Mouse (Mus musculus) cerebellum, postnatal 36 days (tissue): Measurements from ENCODE around the gene Rasal2.
A peak's percentile ranks its signal among the peaks of the same experiment; 100 is the strongest.

Experiments used
- DNase-seq, 2 experiments: peaks; one replicate each; pipeline ENCODE4 v3.0.0; 2021 to 2022; ENCODE audit warnings: mixed read lengths in 2 of 2

The Rasal2 gene

DNA sequence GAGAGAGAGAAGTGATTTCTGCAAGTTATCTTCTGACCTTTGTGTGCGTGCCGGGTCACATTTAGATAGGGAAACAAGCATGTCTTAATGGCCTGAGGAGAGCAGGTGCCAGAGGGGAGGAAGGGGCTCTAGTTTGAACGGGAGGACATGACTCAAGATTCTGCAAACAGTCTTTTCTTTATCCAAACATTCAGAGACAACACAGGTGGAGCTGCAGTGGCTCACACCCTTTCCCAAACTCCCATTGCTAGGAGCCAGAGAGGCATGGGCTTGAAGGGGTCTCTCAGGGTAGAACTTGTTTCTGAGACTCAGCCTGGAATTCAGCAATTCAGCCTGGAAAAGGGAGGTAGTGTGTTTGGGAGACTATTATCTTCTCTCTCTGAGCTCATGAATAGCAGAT is 288.6 kb downstream of the Rasal2 start:
- DNase-seq: no peak

GRCm38 (mm10) chr1:157119168-157119567 is 293.2 kb downstream of the Rasal2 start:
- DNase-seq: no peak

GRCm38 (mm10) chr1:157117440-157117839 is 295.0 kb downstream of the Rasal2 start:
- no peak for DNase-seq

- DNase-seq: no peak
These were observed 297.9 kb downstream of the Rasal2 start for GRCm38 (mm10) chr1:157114492-157114891.

- DNase-seq: no peak
These were observed 302.0 kb downstream of the Rasal2 start for GRCm38 (mm10) chr1:157110287-157110835.

GRCm38 (mm10) chr1:157108580-157108979 is 303.8 kb downstream of the Rasal2 start, which contains the start of gene Tex35:
TSS of gene Tex35 (minus strand) at chr1:157108680.
- no peak for DNase-seq

- no peak for DNase-seq
These were observed 311.1 kb downstream of the Rasal2 start for GRCm38 (mm10) chr1:157101122-157101865.

- no peak for DNase-seq
These were observed 316.9 kb downstream of the Rasal2 start for GRCm38 (mm10) chr1:157095534-157095933.

DNA sequence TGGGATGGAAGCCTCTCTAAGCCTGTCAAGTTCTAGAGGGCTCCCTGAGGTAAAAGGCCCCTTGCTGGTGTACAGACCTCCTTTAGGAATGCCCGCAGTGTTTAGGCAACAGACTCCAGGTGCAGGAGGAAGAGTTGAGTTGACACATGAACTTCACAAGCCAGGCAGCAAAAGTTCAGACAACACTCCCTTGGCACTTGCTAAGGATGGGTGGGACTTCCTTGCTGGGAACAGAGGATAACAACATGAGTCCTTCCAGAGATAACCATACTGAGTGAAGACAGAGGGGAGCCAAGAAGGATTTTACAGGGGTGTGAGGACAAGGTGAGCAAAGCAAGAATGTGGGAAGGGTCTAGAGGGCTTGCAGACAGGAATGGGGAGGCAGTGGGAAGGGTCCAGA is 319.8 kb downstream of the Rasal2 start:
- no peak for DNase-seq

- no peak for DNase-seq
These were observed 320.3 kb downstream of the Rasal2 start for GRCm38 (mm10) chr1:157092140-157092539.

DNA sequence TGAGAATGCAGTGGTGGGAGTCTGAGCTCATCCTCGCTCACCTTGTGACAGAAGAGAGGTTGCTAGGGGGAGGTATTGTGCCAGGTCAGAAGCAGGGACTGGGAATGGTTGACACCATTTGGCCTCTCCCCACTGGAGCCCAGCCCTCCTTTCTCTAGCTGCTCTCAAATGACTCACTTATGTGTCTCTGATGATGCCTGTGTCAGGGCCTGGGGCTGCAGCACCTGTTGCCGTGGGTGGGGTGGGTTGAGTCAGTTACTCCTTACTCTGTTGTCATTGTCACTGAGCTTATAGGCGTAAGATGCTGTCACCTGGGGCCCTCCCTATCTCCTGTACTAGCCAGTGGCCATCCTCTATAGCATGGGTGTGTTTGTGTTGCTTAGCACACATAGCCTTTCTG is 321.6 kb downstream of the Rasal2 start:
- DNase-seq: no peak

- DNase-seq: peak; percentile 61 to 62
These were observed 326.0 kb downstream of the Rasal2 start for GRCm38 (mm10) chr1:157086097-157086994.
